Mouse (Mus musculus) spleen, adult 2 months (tissue): ENCODE data around the gene Slc35d3.

Experiments
- CTCF ChIP-seq: fragments of 200-500 bp; IDR thresholded peaks from 2 replicates; pipeline ENCODE4 v1.5.1; 2011; ENCODE audit warnings: mild to moderate bottlenecking, inconsistent platforms; ENCODE audit not compliant: insufficient read depth, insufficient read length, insufficient replicate concordance; ENCODE audit errors: extremely low read depth
- POLR2A ChIP-seq: fragments of 200-500 bp; IDR thresholded peaks from 2 replicates; pipeline ENCODE4 v1.6.1; 2011; ENCODE audit warnings: low read depth, low read length, inconsistent platforms

- no peak for TF ChIP-seq CTCF
- TF ChIP-seq POLR2A, result no peak
Observed at GRCm38 (mm10) chr10:19886249-19886648, 35.0 kb upstream of the Slc35d3 start.
